Mouse (Mus musculus) central nervous system, embryonic 11.5 days (tissue): ENCODE data around the gene Gm5800. TPM values are rescaled to one million over a fixed set of nuclear protein-coding genes. Genes with fewer than 3 reads are reported as not detected.

Source experiments
- polyA plus RNA-seq: library from polyadenylated mRNA; depleted of rRNA; stranded (reverse); fragments of >200 nt; gene quantifications from 2 replicates; pipeline ENCODE4 v1.2.3, GENCODE M21; 2012; rRNA removed

Gm5800 gene
- not detected in 2 replicates for polyA plus RNA-seq

DNA sequence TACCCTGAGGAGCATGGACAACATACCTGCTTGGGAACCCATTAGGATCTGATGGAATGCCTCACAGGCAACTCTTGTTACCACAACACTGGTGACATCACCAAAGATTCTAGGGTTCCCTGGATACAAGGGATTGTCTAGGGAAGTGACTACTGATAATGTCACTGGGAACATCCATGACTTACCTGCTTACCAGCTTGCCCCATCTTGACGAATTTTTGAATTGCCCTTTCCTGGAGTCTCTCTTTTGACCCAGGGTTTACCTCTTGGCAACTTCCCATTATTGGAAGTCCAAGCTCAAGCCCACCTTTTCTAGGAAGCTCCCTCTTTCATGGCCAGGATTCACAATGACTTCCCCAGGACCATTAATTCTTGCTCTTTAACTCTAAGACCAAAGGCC lies at the start of gene Gm5800:
Gm5800 (minus strand) TSS at position 101 of the 400 bp plus-strand sequence.

DNA sequence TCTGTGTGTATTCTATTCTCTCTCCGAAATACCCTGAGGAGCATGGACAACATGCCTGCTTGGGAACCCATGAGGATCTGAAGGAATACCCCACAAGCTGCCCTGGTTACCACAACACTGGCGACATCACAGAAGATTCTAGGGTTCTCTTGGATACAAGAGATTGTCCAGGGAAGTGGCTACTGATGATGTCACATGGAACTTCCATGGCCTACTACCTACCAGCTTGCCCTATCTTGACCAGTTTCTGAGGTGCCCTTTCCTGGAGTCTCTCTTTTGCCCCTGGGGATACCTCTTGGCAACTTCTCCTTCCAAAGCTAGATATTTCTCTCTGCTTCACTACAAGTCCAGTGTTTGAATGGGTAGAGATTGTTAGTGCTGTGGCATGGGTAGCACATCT lies 21.6 kb downstream of the Gm5800 start, which contains the start of gene Gm17079:
Gm17079 (minus strand) TSS at position 101 of the 400 bp plus-strand sequence.

Other genes starting within 250 kb of the Gm5800 start
- gene Gm5622, start 164.4 kb downstream of the Gm5800 start, polyA plus RNA-seq = not detected in 2 replicates
- not detected in 2 replicates for gene Gm17175, start 143.1 kb downstream of the Gm5800 start, polyA plus RNA-seq
- gene Gm17174, start 125.0 kb downstream of the Gm5800 start, polyA plus RNA-seq = not detected in 2 replicates
- gene Gm17078, start 105.9 kb downstream of the Gm5800 start, polyA plus RNA-seq = not detected in 2 replicates
- not detected in 2 replicates for gene Gm4181, start 81.5 kb downstream of the Gm5800 start, polyA plus RNA-seq
- gene Gm17079, start 21.7 kb downstream of the Gm5800 start, polyA plus RNA-seq = not detected in 2 replicates
- gene Ang4, start 56.4 kb upstream of the Gm5800 start, polyA plus RNA-seq = not detected in 2 replicates
- not detected in 2 replicates for gene AY358078, start 82.9 kb upstream of the Gm5800 start, polyA plus RNA-seq
- 1.4 and 2.7 TPM in 2 replicates for gene Ear6, start 136.5 kb upstream of the Gm5800 start, polyA plus RNA-seq
- 40.3 and 57.0 TPM in 2 replicates for gene Mettl17, start 167.7 kb upstream of the Gm5800 start, polyA plus RNA-seq
- gene Slc39a2, start 175.7 kb upstream of the Gm5800 start, polyA plus RNA-seq = 3.3 and 3.7 TPM in 2 replicates
- gene Ndrg2, start 197.0 kb upstream of the Gm5800 start, polyA plus RNA-seq = 10.3 and 13.9 TPM in 2 replicates
- not detected in 2 replicates for gene Tppp2, start 201.2 kb upstream of the Gm5800 start, polyA plus RNA-seq
- gene Rnase13, start 205.6 kb upstream of the Gm5800 start, polyA plus RNA-seq = not detected in 2 replicates